Mouse (Mus musculus) left cerebral cortex, postnatal 10 days (tissue): ENCODE measurements around the gene Irx5. TPM values are rescaled to one million over a fixed set of nuclear protein-coding genes. Genes with fewer than 3 reads are reported as not detected.

ENCODE experiments used
- DNase-seq, 2 experiments: peaks; one replicate each; pipeline ENCODE4 v3.0.0; 2021 to 2022; ENCODE audit warnings: low spot score in 2 of 2, mixed read lengths in 1 of 2; ENCODE audit errors: extremely low spot score in 1 of 2
- intact Hi-C: fragments of 180-260 bp; cut with DNase I; formaldehyde crosslinking; loops from one replicate; pipeline ENCODE4 v1.15.1; 2025
- total RNA-seq, 2 experiments: library from RNA; stranded (reverse); gene quantifications; 2 replicates each; pipeline ENCODE4 v1.2.3; 2021

Gene Irx5
- total RNA-seq, 2 experiments from 2014 or later: not detected

- DNase-seq: no peak
- intact Hi-C loops: loop anchor here (5.0 to 10.0 kb wide), 4 partner anchors 734 to 1167 kb away; no protein-coding TSS in a partner anchor
These were observed 1.8 kb downstream of the Irx5 start for GRCm38 (mm10) chr8:92359000-92359832.

GRCm38 (mm10) chr8:92359833-92360082 is 2.3 kb downstream of the Irx5 start:
- DNase-seq: no peak
- intact Hi-C loops: loop anchor here (5.0 to 10.0 kb wide), 5 partner anchors 638 to 1167 kb away; no protein-coding TSS in a partner anchor

- intact Hi-C loops: loop anchor here (5.0 kb wide), 1 partner anchor 637 kb away; no protein-coding TSS in a partner anchor
- DNase-seq: peak in 1 of 2 experiments; percentile 41
These were observed 2.8 kb downstream of the Irx5 start for GRCm38 (mm10) chr8:92360083-92360861.

- DNase-seq: peak in 1 of 2 experiments; percentile 38
- intact Hi-C loops: loop anchor here (1.0 to 5.0 kb wide), 4 partner anchors 311 to 636 kb away; partner anchors contain the start of gene Irx3
These were observed 4.3 kb downstream of the Irx5 start for GRCm38 (mm10) chr8:92361546-92362351.

GRCm38 (mm10) chr8:92362396-92363115 is 5.1 kb downstream of the Irx5 start:
- intact Hi-C loops: loop anchor here (1.0 to 5.0 kb wide), 4 partner anchors 310 to 635 kb away; partner anchors contain the start of gene Irx3
- DNase-seq: no peak

- intact Hi-C loops: loop anchor here (2.0 to 5.0 kb wide), 3 partner anchors 309 to 634 kb away; partner anchors contain the start of gene Irx3
- no peak for DNase-seq
These were observed 6.1 kb downstream of the Irx5 start for GRCm38 (mm10) chr8:92363217-92364147.

- peak in 1 of 2 experiments; percentile 50 for DNase-seq
- intact Hi-C loops: loop anchor here (5.0 kb wide), 1 partner anchor 633 kb away; no protein-coding TSS in a partner anchor
These were observed 6.8 kb downstream of the Irx5 start for GRCm38 (mm10) chr8:92364148-92364775.

GRCm38 (mm10) chr8:92364776-92365240 is 7.4 kb downstream of the Irx5 start:
- intact Hi-C loops: loop anchor here (5.0 kb wide), 1 partner anchor 632 kb away; no protein-coding TSS in a partner anchor
- no peak for DNase-seq

GRCm38 (mm10) chr8:92365241-92365943 is 8.0 kb downstream of the Irx5 start:
- DNase-seq: no peak
- intact Hi-C loops: no loop called here

- intact Hi-C loops: no loop called here
- DNase-seq: no peak
These were observed 8.7 kb downstream of the Irx5 start for GRCm38 (mm10) chr8:92365944-92366735.

GRCm38 (mm10) chr8:92366736-92367267 is 9.4 kb downstream of the Irx5 start:
- intact Hi-C loops: no loop called here

GRCm38 (mm10) chr8:92379524-92379923 is 22.1 kb downstream of the Irx5 start:
- intact Hi-C loops: no loop called here
- DNase-seq: no peak

More at GRCm38 (mm10) chr8:92366736-92367267, 9.4 kb downstream of the Irx5 start:
- DNase-seq: no peak

GRCm38 (mm10) chr8:92380571-92380970 is 23.1 kb downstream of the Irx5 start:
- intact Hi-C loops: no loop called here
- DNase-seq: no peak

- intact Hi-C loops: no loop called here
- DNase-seq: no peak
These were observed 30.5 kb downstream of the Irx5 start for GRCm38 (mm10) chr8:92387893-92388292.

- intact Hi-C loops: no loop called here
- no peak for DNase-seq
These were observed 46.8 kb downstream of the Irx5 start for GRCm38 (mm10) chr8:92404218-92404617.
